Mouse (Mus musculus): ENCODE results near the gene Soga1.

Gene Soga1

DNA sequence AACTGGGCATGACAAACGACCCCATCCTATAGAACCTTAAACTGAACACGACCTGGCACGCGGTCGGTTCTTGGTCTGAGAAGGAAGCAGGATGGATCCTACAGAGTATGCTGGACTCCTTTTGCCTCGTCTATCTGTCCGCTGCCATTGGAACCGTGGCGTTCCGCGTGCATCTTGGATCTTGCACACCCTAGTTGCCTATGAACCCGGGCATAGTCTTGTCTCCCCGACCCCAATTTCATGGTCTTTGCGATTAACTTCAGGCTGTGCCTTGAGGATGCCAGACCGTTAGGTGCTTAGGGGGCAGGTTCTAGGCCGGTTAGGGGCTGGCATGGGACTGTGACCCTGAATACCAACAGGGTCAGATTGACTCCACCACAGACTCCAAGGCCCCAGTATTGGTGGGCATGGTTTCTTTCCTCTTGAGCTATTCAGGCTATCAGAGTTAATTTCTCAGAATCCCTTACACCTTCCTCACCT, 687 bp upstream of the Soga1 start:
- DNase-seq (ENCODE audit: low spot score), result no peak

DNA sequence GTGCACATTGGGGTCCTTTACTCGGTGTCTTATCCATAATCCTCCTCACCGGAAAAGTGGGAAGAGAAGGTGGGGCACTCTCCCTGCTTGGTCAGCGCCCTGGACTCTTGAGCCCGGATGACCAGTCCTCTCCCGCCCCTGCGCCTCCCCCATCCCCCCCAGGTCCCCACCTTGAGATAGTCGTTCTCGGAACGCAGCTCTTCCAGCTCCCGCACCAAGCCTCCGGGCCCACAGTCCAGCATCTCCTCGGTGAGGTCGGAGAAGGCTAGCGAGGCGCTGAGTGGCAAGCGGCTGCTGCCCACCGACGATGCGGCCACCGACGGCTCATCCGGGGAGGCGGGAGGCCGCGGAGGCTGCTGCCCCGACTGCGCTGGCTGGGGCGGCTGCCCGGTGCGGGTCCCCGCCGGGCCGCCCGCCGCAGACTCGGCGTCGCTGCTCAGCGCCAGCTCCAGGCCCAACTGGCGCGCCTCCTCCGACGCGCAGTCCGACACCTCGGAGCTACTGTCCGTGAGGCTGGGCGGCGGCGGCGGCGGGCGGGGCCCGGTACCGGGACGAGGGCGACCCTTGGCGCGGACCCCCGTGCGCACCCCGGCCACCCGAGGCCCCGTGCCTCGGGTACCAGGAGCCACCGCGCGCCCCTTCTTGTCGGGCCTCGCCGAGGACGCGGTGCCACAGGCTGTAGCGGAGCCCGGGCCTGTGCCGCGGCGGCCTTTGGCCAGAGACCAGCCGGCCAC, 828 bp downstream of the Soga1 start:
- peak; percentile 63 for DNase-seq (ENCODE audit: low spot score)

DNA sequence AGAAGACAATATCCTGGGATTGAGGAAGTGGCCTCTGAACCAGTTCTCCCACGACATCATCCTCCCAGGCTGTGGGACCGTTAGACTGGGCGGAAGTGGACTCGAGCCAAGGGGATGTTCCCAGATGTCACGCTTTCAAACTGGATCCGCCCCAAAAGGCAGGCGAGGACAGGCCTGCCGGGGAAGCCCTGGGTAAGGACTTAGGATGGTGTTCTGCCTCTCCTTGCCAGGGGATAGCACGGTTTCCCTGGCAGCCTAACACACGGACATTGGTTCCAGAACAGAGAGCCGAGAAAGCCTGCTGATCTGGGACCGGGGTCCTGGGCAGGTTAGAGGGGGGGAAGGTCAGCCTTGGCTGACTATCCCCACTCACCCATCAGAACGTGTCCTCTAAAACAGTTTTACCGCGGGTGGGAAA, 1.4 kb downstream of the Soga1 start:
- DNase-seq (ENCODE audit: low spot score), result peak; percentile 88

DNA sequence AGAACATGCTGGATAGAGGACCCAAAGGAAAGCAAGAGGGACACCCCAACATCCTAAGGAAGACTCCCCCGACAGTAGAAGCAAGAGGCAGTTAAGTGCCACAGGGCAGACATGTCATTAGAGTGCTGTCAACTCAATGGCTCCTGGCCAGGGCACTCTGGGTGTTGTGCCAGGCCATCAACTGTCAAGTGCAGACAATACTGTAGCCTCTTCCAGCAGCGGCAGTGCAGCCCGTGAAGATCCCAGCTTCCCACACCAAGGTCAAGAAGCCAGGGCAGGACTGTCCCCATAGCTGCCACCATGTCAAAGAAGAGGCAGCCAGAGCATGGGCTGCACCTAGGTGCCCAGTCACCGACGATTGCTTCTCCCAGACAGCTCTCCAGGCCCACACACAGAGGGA, 1.9 kb downstream of the Soga1 start:
- DNase-seq (ENCODE audit: low spot score), result peak; percentile 63

DNA sequence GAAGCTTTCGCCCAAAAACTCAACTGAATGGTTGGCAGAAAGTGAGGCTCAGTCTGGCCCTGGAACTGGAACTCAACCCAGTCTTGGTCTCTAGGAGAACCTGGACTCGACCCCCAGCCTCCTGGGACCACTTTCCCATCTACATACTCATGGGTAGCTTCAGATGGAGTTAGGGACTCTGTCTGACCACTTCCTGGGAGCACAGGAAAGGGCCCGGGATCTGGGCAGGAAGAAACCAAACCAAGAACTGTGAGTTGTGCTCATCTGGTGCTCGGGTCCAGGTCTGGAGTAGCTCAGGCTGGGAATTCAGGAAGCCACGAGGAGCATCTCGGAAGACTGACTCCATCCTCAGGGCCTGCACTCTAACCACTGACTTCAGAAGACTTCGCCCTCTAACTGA, 2.5 kb downstream of the Soga1 start:
- DNase-seq (ENCODE audit: low spot score), result no peak

DNA sequence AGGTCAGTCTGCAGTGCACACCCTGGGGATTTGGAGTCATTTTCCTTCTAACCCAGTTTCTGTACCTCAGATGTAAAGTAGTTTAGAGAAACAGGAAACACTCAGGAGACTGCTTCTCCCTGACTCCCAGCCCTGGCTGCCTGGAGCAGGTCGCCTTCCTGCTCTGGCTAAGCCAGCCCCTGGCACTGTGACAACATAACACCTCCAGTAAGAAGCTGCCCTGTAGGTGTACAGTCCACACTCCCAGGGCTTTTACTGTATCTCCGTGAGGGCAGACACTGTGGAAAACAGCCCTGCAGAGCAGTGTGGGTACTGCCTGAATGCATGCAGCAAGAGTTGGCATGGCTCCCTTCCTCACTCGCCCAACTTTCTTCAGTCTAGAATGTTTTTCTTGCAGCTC, 3.4 kb downstream of the Soga1 start:
- no peak for DNase-seq (ENCODE audit: low spot score)

DNA sequence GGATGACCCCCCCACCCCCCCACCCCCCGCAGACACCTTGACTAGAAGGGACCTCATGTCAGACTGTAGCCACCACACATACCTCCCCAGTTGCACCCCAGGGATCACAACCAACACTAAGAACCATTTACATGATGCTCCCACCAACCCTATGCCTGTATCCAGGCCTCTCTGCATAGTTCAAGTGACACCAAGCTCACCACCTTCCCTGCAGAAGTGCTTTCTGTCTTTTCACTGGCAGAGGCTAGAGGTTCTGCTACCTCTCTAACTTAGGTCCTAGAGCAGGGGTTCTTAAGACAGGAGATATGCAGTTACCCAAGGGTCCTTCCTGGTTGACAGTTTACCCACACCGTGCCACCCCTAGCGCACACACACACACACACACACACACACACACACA, 3.8 kb downstream of the Soga1 start:
- DNase-seq (ENCODE audit: low spot score), result no peak

DNA sequence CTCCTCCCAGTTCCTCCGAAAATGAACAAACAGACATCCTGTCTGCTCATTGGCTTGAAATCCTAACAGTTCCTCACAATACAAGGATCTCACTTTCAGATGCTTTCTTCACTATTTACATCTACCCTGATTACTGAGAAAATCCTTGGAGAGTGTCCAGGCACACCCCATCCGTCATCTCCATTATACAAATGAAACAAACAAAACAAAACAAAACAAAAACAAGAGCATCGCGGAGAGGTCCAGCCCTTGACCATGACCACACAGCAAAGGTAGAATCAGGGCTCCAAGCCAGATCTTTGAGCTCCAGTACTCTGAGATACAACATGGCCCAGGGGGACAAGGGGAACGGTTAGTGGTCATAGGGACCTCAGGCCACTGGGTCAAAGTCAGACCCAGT, 4.3 kb downstream of the Soga1 start:
- DNase-seq (ENCODE audit: low spot score), result no peak

DNA sequence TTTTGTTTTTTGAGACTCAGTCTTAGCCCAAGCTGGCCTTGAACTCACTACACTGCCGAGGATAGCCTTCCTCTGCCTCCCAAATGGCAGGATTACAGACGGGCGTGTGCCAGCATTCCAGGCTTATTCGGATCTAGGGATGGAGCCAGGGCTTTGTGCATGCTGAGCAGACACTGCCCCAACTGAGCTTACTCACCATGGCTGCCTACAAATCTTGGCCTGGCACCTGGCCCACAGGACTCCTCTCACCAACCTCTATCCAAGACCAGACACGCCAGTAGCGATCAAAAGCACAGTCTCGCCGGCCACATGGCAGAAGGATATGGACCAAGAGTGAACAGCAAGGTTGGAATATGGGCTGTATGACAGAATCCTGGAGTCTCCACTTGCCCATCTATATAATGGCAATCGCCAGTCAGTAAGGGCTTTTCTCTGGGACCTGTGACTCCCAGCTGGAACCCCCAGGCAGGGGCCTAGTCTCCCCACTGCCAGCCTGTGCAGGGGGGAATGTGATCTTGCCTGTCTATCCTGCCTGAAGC, 4.8 kb downstream of the Soga1 start:
- DNase-seq (ENCODE audit: low spot score), result no peak

DNA sequence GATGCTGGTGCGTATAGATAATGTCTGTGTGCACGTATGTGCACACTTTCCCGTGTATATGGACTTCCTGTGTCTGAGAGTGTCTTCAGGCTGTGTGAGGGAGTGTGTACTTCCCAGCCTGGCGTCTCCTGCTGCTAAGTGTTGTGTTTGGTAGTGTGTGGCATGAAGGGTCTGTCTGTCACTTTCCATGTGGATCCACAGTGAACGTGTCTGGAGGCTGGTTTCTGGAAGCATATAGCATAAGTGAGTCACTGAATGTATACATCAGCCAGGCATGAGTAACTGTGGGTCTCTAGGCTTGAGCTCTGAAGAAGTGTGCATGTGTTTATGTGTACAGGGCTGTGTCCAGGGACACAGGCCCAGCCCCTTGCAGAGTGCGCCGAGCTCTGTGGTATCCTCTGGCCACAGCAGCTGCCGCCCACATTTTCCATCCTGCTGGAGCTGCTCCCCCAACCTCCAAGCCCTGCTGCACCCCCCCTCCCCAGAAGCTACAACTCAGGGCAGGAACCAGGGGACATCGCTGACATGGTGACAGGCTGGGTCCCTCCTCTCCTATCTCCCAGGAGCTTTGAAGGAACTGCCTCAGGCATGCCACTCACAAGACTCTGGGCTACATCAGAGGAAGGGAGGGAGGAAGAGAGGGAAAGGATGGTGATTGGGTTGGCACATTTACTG, 5.5 kb downstream of the Soga1 start:
- DNase-seq (ENCODE audit: low spot score), result no peak

DNA sequence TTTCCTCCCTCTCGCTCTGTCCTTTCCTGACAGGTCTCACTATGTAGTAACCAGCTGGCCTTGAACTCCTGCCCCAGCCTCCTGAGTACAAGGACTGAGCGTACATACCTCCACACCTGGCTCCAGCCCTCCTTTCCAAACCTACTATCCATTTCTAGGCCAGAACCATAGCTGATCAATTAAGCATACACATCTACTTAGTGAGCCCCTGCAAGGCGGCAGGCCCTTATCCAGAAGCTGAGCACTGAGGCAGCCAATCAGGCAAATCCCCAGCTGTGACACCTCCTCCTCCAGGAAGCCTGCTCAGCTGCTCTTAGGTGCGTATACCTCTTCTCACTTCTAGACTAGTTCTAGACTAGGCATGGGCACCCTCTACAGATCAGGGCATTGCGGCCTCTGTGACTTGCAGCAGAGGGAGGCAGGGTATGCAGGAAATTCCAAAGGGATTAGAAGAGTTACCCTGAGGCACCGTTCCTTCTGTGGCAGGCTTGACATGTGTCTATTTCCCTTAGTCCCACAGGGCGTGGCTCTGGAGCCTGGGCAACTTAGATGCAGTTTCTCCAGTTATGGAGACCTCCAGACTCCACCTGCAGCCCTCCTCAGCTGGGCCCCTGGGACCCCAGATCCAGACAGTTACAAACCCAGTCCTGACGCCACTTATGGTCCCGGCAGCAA, 6.6 kb downstream of the Soga1 start:
- DNase-seq (ENCODE audit: low spot score), result no peak

DNA sequence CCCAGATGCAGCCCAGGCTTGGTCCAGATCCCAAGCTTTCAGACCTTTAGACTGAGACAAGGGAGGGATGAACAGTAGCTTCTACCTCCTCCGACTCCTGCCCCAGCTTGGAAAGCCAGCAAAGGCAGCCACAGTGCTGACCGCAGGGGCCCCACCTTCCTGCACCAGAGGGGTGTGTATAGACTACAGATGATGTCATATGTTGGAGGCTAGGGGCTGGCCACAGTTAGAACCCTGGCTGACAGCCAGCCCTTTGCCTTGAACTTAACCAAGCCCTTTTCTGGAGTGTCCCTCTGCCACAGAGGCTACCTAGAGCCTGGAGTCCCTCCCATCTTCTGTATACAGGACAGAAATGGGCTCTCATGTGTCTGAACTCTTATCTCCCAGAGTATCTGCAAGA, 7.5 kb downstream of the Soga1 start:
- peak; percentile 75 for DNase-seq (ENCODE audit: low spot score)

DNA sequence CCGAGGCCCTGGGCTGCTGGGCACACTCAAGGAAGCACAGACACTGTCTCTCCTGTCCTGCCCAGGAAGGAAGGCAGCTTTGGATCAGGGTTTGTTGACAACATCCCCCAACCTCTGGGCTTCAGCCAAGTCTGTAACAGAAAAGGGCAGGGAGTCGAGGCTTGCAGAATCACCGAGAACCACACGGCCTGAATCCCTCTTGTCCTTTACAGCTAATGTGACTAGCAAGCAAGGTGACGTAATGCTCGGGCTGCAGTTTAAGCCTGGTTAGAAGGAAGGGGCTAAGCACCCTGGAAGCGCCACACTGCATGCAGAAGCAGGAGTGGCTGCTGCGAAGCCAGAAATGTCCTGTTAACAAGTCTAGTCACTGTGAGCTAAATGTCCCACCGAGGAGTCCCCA, 8.7 kb downstream of the Soga1 start:
- peak; percentile 63 for DNase-seq (ENCODE audit: low spot score)

DNA sequence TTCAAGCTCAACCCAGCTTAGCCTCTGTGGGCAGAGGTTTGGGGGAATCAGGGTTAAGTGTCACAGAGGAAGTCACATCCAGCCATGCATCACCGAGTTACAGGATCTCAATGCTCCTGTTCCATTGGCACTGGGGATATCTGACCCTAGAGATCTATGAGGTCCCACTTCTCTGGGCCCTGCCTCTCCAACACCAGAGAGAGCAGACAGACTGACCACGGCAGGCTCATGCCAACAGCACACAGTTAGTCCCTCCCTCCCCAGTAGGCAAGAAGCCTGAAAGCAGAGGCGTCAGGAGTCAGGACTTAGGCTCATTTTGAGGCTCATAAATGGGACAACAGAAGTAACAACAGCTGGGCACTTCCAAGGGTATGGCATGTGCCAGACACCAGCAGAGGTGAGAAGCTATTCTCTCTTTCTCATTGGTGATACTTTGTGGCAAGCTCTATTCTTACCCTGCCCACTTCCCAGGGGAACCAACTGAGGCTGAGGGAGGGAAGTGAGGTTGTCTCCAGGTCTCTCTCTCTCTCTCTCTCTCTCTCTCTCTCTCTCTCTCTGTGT, 9.2 kb downstream of the Soga1 start:
- no peak for DNase-seq (ENCODE audit: low spot score)

DNA sequence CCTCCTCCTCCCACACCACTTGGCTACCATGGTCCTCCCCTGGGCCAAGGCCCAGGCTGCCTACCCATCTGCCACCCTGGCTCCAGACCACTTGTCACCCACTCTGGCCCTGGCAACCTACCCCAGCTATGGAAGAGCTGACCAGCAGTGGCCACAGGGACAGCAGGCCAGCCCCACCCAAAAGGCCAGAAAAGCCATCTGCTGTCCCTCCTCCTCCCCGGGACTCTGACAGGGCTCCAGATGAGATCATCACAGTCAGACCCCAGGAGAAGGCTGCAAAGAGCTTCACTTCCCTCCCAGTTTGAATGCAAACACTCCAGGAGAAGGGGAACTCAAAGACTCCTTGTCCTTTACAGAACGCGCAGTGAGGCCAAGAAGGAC, 9.7 kb downstream of the Soga1 start:
- DNase-seq (ENCODE audit: low spot score), result no peak

DNA sequence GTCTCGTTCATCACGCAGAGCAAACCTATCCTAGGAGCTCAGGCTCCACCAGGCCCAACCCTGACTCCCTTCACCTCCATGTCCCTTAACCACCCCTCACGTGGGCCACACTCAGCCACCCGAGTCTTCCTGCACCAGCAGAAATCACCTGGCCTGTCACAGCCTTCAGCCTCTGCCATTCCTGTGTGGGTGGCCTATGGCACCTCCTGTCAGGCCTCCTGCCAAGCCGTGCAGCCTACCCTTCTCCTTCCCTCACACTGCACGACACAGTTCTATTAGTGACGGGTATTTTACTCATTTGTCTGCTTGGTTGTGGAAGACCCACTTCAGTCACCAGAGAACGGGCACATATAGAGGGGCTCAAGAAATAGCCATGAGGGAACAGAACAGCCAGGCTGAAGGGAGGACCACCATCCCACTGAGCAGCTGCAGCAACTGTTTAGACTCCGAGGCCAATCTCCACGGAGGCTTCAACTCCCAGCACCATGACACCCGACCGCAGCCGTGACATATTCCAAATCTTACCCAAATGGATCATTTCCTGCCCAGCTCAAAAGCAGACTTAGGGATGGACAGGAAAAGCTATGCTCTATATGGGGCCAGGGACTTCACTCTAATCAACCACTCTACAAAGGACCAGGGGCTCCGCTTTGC, 10.2 kb downstream of the Soga1 start:
- no peak for DNase-seq (ENCODE audit: low spot score)

DNA sequence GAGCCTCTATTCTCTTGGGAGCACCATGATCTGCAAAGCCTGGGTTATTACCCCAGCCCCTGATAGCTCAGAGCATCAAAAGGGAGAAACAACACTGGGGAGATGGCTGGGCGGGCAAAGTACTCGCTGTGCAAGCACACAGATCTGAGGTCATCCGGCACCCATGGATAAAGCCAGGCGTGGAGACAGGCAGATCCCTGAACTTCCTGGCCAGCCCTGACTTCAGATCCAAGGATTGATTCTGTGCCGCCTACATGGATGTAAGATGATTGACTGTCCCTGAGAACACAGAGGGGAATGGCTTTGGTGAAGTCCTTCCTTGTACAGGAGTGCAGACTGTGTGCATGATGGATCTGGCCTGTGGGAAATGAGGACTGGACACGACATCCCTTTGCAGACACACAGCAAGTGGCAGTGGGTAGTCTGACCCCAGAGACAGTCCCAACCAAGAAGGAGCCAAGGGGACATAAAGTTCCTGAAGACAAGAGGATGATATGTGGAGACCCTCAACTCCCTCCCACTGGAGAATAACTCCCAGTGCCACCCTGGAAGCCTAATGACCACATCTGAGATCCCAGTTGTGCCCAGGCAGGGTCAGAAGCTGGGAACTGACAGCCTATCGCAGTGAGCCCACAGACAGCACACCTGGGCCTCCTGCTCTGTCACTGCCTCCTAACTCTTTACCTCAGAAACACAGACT, 12.2 kb downstream of the Soga1 start:
- no peak for DNase-seq (ENCODE audit: low spot score)

DNA sequence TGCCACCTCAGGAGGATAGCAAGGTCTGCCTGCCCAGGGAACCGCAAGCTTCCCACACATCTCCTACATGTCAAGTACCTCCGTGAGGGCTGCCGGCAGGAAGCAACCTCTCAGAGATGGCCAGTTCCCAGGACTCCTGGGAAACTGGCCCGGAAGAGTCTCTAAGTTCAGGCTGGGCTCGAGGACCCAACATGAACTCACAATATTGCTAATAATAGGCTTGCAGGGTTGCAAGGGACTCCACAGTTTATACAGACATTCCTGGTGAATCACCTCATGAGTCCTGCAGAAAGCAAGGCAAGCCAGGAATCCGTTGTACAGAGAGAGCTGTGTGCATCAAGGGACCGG, 13.2 kb downstream of the Soga1 start:
- no peak for DNase-seq (ENCODE audit: low spot score)

DNA sequence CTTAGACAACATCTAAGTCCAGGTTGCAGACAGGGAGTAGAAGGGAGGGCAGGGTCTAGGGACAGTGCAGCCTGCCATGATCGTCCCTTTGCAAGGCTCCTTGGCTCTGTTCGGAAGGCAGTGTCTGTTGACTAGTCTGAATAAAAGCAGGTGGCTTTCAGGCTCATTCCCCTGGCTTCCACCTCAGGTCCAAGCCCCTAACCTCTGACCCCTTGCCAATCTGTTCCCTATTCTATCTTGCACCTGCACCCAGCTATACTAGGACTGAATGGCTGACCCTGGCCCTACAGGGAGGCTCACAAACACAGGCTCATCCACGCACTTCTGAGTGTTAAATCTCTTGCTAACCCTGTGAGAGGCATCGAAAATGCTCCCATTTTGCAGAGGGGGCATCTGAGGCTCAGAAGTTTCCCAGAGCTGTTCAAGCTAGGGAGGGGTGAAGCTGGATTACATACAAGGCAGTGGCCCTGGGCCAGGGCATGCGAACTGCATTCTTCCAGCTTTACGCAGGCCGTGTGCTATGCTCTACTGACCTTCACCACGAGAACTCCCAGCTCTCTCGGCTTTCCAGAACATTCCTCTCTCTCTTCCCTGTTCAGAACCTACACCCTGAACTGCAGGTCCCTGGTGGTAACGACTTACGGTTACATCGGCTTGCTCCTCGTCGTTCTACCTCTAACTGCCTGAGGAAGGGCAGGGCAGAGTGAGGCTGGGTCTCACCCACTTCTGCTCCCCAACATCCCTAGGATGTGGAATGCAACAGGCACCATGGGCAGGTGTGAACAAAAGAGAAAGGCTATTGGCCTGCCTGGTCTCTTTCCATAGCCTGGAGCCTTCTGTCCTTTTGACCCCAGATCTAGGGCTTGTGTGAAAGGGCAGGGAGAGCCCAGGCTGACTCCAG, 13.8 kb downstream of the Soga1 start:
- DNase-seq (ENCODE audit: low spot score), result peak; percentile 67

DNA sequence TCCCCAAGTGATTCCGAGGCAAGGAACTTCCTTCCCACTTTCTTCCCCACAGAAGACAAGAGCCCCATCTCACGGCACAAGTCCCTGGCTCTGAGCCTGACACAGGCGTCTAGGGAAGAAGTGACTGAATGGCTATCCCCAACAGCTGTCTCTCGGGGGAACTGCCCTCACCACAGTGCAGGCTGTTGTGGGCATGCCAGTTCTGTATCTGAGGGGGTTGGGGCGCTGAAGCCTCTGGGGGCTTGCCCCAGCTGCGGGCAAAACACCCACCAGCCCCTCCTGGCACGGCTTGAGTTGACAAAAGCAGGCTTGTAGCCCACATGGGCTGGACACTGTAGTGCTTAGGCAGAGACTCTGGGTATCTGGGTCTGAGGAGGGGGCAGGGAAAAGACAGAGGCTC, 14.9 kb downstream of the Soga1 start:
- no peak for DNase-seq (ENCODE audit: low spot score)
